Mouse (Mus musculus) kidney, adult 2 months (tissue): ENCODE data around the gene Xylt2. TPM values are rescaled to one million over a fixed set of nuclear protein-coding genes. Genes with fewer than 3 reads are reported as not detected.

ENCODE experiments used
- DNase-seq: peaks from one replicate; pipeline ENCODE4 v3.0.0; 2021
- H3K27ac ChIP-seq: fragments of 200-500 bp; 2 replicates; pipeline ENCODE4 v1.5.1; 2012; ENCODE audit warnings: low read depth, low read length, control low read depth, inconsistent platforms; ENCODE audit not compliant: insufficient read depth
- H3K27me3 ChIP-seq: fragments of 200-500 bp; replicated peaks from 2 replicates; pipeline ENCODE4 v1.6.1; 2012; ENCODE audit warnings: mild to moderate bottlenecking, moderate library complexity, low read length, inconsistent platforms; ENCODE audit not compliant: control insufficient read depth, insufficient read depth
- H3K36me3 ChIP-seq: fragments of 200-500 bp; 2 replicates; pipeline ENCODE4 v1.6.1; 2012; ENCODE audit warnings: mild to moderate bottlenecking, moderate library complexity, low read length, inconsistent platforms; ENCODE audit not compliant: control insufficient read depth, insufficient read depth
- H3K4me1 ChIP-seq: fragments of 200-500 bp; 2 replicates; pipeline ENCODE4 v1.6.1; 2011; ENCODE audit warnings: low read length; ENCODE audit not compliant: control insufficient read depth, insufficient read depth
- H3K4me3 ChIP-seq: fragments of 200-500 bp; 2 replicates; pipeline ENCODE4 v1.5.1; 2011; ENCODE audit warnings: mild to moderate bottlenecking, low read depth, low read length, control low read depth; ENCODE audit not compliant: insufficient read depth
- CTCF ChIP-seq: fragments of 200-500 bp; conservative IDR thresholded peaks from 2 replicates; pipeline ENCODE4 v1.5.1; 2011; ENCODE audit warnings: low read depth, mild to moderate bottlenecking, control low read depth, low read length, moderate library complexity, mixed read lengths; ENCODE audit not compliant: insufficient read depth, insufficient read length
- POLR2A ChIP-seq: fragments of 200-500 bp; IDR thresholded peaks from one replicate; pipeline ENCODE4 v1.6.1; 2011; ENCODE audit warnings: low read depth, low read length, control low read depth
- WGBS: fragments of 180-500 bp; shearing (Covaris S2); methylation state at CpG from one replicate; pipeline ENCODE4 v1.1.7; 2018; 5-methylcytosine and 5-hydroxymethylcytosine counted together
- polyA plus RNA-seq: library from polyadenylated mRNA; depleted of rRNA; stranded (reverse); fragments of >200 nt; gene quantifications from 2 replicates; pipeline ENCODE4 v1.2.3, GENCODE M21; 2012

Xylt2 gene
- polyA plus RNA-seq, 1 experiment = 21.3 TPM

DNA sequence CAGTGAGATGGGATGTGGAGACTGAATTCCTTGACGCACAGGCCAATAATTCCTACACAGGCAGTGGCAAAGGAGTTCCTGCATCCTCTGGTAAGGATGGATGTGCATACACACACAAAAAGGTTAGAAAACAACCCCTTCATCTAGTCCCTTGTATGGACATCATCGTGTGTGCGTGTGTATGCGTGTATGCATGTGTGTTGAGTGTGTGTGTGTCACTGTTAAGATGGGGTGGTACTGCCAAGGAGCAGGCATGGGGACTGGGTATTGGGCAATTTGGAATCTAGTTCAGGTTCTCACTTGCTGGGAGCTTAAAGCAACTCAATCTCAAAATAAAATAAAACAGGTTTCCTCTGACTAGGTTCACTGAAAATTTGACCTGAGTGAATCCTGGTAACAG, 30.9 kb downstream of the Xylt2 start:
- TF ChIP-seq POLR2A (no peak), CTCF (no peak)
- Histone ChIP-seq H3K27me3 (no peaks in the 10 kb centered on the region), H3K4me3 (no peak overlapping the region), H3K4me1 (no peaks in the 10 kb centered on the region), H3K36me3 (peaks cover 2% of the 10 kb centered on the region), H3K27ac (no peak overlapping the region)
- DNase-seq = no peak
- 95% methylated on average over 4 of the region's 4 CpGs for WGBS

DNA sequence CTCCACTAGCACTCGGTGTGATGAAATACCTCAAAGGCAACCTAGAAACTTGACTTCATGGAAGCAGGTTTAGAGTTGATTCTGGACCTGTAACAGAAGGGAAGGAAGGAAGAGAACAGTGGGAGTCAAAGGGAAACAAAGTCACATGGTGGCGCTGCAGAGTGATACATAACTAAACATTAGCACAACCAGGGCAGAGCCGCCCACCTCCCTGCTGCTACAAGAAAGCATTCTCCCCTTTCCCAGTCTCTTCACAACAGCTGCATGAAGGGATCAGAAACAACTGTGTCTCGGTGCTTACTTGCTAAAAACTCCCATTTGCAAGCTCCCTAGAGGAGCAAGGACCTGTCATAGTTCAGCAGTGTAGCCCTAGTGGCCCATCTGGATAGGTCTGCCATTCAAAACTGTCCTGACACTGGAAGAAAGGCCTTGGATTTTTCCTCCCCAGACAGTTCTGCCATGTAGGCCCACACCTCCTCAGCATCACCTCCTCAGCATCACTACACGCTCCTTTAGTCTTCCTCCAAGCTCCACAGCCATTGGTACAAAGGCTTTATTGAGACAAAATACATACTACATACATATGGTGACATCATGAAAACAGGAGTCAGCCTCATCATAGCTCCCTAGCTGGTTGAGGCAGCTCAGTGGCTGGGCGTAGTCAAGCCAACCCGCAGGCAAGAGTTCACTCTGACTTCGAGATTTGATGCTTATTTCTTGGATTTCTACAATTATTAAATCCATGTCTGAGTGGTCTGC, 32.7 kb downstream of the Xylt2 start:
- 84% methylated on average over 8 of the region's 8 CpGs for WGBS
- DNase-seq = no peak
- H3K27ac ChIP-seq = no peak overlapping the region
- peaks cover 2% of the 10 kb centered on the region for H3K36me3 ChIP-seq
- TF ChIP-seq CTCF = no peak
- no peak for TF ChIP-seq POLR2A
- H3K27me3 ChIP-seq = no peaks in the 10 kb centered on the region
- no peaks in the 10 kb centered on the region for H3K4me1 ChIP-seq
- no peak overlapping the region for H3K4me3 ChIP-seq

DNA sequence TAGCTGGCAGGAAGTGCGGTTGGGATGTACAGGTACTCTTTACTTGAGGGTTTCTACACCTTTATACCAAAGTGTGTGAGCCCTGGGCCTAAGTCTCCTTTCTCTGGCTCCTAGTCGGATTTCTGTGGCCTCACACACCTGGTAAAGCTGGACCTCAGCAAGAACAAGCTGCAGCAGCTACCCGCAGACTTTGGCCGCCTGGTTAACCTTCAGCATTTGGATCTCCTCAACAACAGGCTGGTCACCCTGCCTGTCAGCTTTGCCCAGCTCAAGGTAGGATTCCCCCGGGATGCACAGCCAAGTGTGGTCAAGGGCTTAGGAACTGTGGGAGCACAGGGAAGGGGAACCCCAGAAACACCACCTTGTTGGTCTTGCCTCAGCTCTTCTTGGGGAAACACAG, 42.9 kb downstream of the Xylt2 start:
- Histone ChIP-seq H3K36me3 (peaks cover 2% of the 10 kb centered on the region), H3K4me1 (peaks cover 11% of the 10 kb centered on the region; the same call in 1 of the 2 replicates), H3K27ac (peak overlapping the region; percentile 28), H3K27me3 (no peaks in the 10 kb centered on the region), H3K4me3 (no peak overlapping the region)
- peak; percentile 88 for DNase-seq
- no peak for TF ChIP-seq CTCF
- no peak for TF ChIP-seq POLR2A
- 72% methylated on average over 5 of the region's 5 CpGs for WGBS

DNA sequence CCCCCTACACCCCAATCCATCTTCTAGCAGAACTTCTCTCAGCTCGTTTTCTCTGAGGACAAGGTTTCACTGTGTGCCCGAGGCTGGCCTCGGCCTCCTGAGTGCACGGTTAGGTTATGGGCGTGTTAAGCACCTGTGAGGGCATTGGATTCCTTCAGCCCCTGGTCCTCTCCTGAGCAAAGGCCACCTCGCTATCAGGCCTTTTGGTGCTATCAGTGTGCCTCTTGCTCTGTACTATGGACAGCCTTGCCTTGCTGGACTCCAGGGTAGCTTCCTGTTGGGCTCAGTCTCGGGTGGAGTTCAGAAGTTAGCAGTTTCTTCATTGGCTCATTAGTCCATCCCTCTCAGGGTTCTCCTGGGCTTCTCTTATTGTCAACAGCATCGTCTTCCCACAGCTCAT, 44.3 kb downstream of the Xylt2 start:
- 68% methylated on average over 8 of the region's 8 CpGs for WGBS
- TF ChIP-seq POLR2A (no peak), CTCF (no peak)
- Histone ChIP-seq H3K27me3 (no peaks in the 10 kb centered on the region), H3K4me1 (peaks cover 11% of the 10 kb centered on the region; the same call in 1 of the 2 replicates), H3K4me3 (no peak overlapping the region), H3K36me3 (peaks cover 2% of the 10 kb centered on the region), H3K27ac (no peak overlapping the region)
- DNase-seq = no peak

DNA sequence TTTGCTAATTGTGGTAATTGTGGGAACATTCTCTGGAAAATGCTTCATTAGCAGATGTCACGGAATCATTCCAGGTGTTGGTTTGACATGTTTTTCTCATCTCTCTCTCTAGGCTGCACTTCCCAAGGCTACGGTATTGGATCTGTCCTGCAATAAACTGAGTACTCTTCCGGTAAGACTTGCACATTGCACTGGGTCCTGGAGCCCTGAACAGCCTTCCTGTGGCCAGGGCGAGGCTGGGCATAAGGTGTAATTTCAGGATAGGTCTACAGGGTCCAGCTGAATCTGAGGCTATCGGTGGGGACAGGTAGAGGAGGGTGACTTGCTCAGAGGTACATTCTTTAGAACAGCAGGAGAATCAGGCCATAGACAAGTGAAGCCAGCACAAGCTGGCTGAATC, 45.3 kb downstream of the Xylt2 start:
- no peak overlapping the region for H3K27ac ChIP-seq
- no peak overlapping the region for H3K4me3 ChIP-seq
- WGBS = 93% methylated on average over 5 of the region's 5 CpGs

DNA sequence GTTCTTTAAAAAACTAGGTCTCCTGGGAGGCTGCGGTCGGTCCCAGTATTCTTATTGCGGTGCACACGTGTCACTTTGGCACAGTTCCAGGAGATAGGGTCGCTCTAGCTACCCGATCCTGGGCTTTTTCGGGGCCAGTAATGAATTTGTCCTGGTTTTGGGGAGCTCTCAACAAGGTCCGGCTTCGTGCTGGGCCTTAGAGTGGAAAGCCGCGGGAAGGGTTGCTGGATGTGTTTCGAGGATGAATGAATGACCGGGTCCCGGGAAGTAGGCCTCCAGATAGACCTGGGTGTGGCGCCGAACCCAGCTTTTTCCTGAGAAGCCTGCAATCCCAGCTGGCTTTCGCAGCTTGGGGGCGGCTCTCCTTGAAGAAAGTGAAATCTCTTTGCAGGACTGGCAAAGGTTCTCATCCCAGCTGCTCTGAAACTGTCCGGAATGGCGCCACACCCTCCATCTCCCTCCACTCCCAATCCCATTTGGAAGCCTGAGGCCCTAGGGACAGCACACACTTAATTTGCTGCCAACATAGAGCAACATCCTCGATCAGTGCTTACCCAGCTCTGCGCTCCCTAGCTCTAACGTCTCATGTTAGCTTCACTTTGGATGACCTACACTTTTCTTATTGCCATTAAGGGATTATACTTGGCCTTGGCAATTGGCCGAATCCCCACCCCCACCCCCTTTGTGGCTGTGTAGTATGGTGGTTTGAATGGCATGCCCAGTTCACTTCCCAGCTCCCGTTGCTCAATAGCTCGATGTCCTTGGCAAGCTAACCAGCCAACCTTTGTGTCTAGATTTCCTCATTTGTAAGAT, 46.9 kb downstream of the Xylt2 start:
- H3K36me3 ChIP-seq = no peaks in the 10 kb centered on the region
- TF ChIP-seq POLR2A (no peak), CTCF (no peak)
- 8% methylated on average over 26 of the region's 26 CpGs for WGBS
- peak; percentile 43 for DNase-seq
- H3K4me1 ChIP-seq = peaks cover 11% of the 10 kb centered on the region; the same call in 1 of the 2 replicates
- no peaks in the 10 kb centered on the region for H3K27me3 ChIP-seq
- peak overlapping the region; percentile 76 for H3K4me3 ChIP-seq
- no peak overlapping the region for H3K27ac ChIP-seq

More for the DNA sequence above, 45.3 kb downstream of the Xylt2 start:
- Histone ChIP-seq H3K4me1 (peaks cover 11% of the 10 kb centered on the region; the same call in 1 of the 2 replicates), H3K36me3 (peaks cover 2% of the 10 kb centered on the region; the same call in 1 of the 2 replicates), H3K27me3 (no peaks in the 10 kb centered on the region)
- TF ChIP-seq CTCF = no peak
- no peak for DNase-seq

DNA sequence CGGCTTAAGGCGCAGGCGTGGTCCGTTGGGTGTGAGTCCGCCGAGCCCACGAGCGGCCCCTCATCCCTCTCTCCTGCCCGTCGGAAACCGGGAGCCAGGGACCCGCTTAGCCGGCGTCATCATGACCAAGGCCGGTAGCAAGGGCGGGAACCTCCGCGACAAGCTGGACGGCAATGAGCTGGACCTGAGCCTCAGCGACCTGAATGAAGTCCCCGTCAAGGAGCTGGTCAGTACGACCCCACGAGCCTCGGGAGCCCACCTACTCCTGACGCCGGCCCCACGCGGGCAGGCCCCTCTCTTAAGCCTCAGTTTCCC, 47.5 kb downstream of the Xylt2 start:
- WGBS = under 1% methylated on average over 28 of the region's 28 CpGs
- no peak for DNase-seq
- H3K36me3 ChIP-seq = no peaks in the 10 kb centered on the region
- no peak overlapping the region for H3K27ac ChIP-seq
- peaks cover 11% of the 10 kb centered on the region; the same call in 1 of the 2 replicates for H3K4me1 ChIP-seq
- peak overlapping the region; percentile 76 for H3K4me3 ChIP-seq
- TF ChIP-seq POLR2A (no peak), CTCF (no peak)
- H3K27me3 ChIP-seq = no peaks in the 10 kb centered on the region
